Mouse (Mus musculus): Measurements from ENCODE around the gene Kti12.

Gene Kti12

DNA sequence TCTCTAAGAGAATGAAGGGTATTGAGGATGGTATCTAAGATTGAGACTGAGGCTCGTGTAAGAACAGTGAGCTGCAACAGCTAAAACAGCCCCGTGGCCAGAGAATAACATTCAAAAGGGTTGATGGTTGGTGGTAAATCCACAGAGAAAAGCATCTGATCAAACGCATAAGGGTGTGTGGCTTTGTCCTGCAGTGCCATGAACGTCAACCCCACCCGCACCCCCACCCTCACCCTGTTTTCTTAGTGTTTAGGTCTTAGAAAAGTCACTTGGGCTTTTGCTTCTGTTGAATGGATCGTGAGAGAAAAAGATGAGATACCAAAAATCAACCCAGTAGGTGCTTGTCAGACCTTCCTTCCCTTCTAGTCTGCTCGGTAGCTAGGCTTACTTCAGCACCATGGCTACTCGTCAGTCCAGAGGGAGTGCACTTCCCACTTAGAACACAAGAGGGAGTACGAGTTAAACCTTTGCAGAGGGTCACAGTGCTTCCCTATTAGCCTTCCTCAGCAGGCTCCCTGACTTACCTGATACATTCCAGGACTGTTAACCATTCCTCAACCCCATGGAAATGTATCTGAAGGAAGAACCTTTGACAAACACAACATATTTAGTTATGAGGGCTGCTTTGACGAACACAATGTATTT, 22.3 kb downstream of the Kti12 start:
- DNase-seq (ENCODE audit: low spot score): peak; percentile 75

DNA sequence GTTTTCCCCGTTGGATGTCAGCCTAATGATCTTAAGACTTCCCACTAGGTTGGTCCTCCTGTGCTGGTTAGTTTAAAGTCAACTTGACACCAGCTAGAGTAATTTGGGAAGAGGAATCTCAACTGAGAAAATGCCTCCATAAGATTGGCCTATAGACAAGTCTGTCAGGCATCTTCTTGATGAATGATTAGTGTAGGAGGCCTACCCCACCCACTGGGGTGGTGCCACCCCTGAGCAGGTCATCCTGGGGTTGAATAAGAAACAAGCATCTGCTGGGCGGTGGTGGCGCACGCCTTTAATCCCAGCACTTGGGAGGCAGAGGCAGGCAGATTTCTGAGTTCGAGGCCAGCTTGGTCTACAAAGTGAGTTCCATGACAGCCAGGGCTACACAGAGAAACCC, 26.2 kb downstream of the Kti12 start:
- no peak for DNase-seq (ENCODE audit: low spot score)

DNA sequence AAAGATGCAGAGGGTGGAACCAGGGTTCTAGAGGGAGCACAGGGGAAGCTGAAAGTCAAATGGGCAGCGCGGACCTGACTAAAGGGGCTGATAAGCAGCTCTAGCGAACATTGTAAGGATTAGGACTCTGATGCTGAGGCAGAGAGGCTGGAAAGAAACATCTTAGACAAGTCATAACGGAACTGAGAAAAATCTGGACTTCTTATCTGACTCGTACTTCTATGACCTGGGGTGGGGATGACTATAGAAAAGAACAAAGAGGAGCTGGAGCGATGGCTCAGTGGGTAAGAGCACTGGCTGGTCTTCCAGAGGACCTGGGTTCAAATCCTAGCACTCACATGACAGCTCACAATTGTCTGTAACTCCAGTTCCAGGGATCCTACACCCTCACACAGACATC, 30.3 kb downstream of the Kti12 start:
- no peak for DNase-seq (ENCODE audit: low spot score)

DNA sequence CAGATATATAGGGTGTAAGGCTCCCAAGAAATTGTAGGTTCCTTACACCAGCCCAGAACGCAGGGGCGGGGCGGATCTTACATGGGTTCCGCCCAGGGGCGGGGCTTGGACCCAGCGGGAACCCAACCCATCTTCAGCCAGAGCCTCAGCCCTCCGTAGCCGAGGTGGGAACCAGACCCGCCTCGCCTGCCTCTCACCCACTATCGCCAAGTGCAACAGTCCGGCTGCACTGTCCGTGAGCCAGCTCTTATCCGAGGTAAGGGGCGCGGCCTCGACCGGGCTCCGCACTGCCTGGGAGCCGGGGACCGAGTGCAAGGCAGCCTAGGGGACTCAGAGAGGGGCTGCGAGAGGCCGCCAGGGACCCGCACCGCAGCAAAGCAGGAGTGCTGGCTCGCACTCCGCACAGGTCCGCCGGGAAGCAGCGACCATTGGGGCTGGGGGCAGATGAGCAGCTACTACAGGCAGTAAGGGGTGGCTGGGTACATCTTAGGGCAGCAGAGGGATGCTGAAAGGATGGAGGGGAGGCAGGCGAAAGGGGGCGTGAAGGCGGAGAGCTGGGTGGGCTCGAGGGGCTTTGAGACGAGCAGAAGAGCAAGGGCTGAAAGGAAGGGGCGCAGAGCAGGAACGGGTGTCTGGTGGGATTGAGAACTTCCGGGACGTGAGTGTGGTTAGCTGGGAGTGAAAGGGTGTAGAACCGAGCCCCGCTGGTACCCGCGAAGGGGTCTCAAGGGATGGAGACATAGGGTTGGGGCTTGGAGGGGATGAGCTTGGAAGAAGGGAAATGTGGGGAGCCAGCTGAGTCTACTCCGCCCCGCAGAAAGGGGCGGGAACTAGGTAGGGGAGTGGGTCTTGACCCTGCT, 31.6 kb downstream of the Kti12 start, which contains the start of gene Rab3b:
Gene Rab3b (plus strand): TSS at position 101 of the 860 bp plus-strand sequence.
- peak; percentile 60 for DNase-seq (ENCODE audit: low spot score)

DNA sequence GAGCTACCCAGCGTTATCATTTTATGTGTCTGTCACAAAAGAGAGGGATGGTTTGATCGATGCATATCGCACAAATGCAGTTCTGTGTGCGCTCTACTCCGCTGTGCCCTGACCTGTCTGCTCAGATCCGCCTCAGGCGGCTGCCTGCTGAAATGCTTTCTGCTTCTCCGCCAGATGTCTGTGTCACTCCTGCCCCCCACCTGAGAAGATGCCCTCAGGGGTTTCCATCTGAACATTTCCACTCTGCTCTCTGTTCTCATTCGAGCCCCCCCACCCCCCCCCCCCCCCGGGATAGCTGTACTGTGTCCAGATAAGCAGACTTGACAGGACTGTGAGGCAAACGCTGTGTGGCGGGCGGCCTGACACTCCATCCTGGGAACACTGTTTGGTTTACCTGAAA, 36.2 kb downstream of the Kti12 start:
- DNase-seq (ENCODE audit: low spot score): no peak

DNA sequence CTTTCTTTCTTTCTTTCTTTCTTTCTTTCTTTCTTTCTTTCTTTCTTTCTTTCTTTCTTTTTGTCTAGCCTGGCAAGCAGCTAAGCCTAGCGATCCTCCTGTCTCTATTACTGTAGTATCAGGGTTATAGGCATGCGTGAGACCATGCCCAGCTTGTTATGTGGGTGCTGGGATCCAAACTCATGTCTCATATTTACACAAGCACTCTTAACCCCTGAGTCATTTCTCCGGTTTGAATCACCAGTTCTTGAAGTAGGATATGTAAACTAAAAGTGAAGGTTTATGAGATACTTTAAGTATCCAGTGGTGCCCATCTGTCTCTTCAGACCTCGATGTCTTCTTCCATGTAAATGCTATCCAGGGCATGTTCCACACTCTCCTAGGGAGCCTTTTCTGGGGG, 39.9 kb downstream of the Kti12 start:
- no peak for DNase-seq (ENCODE audit: low spot score)

- no peak for DNase-seq (ENCODE audit: low spot score)
Measured at GRCm38 (mm10) chr4:108890876-108891275, 43.3 kb downstream of the Kti12 start.
